Mouse (Mus musculus): Measurements from ENCODE around the gene S100a16.

Gene S100a16

GRCm38 (mm10) chr3:90525421-90525820 lies 11.6 kb upstream of the S100a16 start:
- DNase-seq (ENCODE audit: low spot score): no peak

- no peak for DNase-seq (ENCODE audit: low spot score)
These were observed 11.0 kb upstream of the S100a16 start for GRCm38 (mm10) chr3:90526076-90526475.

DNA sequence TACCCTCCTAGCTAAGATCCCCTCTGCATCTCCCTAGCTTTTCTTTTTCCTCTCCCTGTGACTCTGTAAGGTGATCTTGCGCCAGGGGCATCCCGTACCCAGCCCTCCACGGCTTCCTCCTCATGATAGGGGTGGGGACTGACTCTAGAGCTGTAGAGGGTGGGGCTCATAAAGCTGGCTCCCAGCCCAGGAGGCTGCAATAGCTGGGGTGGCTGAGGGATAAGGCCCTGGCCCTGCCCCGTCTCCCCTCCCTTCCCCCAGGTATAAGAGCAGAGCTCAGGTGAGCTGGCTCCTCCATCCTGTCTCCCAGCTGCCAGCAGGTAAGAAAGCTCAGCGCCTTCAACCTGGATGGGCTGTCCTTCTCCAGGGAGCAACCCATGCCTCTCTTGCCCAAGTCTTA lies 10.5 kb upstream of the S100a16 start, which contains the start of gene S100a14:
Gene S100a14, plus strand, starts transcription at position 277 of the 400 bp plus-strand sequence.
- no peak for DNase-seq (ENCODE audit: low spot score)

GRCm38 (mm10) chr3:90527291-90527873 lies 9.7 kb upstream of the S100a16 start:
- DNase-seq (ENCODE audit: low spot score): no peak

DNA sequence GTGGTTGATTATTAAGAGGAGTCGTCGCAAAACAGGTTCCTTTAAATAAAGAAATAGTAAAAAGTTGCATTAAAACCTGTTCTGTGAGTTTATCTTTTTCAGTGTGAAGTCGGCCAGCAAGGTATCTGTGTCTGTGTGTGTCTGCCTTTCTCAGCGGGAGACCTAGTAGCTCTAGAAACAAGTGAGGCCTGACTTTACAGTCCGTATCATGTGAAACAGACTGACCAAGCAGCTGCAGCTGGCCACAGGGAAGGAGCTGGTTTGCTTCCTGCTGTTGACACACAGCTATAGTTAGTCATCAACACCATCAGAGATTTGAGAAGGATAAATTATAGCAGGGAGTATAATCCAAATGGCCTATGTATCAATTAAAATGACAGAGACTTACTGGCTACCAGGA lies 5.3 kb upstream of the S100a16 start:
- no peak for DNase-seq (ENCODE audit: low spot score)

GRCm38 (mm10) chr3:90535446-90535845 lies 1.6 kb upstream of the S100a16 start:
- no peak for DNase-seq (ENCODE audit: low spot score)

DNA sequence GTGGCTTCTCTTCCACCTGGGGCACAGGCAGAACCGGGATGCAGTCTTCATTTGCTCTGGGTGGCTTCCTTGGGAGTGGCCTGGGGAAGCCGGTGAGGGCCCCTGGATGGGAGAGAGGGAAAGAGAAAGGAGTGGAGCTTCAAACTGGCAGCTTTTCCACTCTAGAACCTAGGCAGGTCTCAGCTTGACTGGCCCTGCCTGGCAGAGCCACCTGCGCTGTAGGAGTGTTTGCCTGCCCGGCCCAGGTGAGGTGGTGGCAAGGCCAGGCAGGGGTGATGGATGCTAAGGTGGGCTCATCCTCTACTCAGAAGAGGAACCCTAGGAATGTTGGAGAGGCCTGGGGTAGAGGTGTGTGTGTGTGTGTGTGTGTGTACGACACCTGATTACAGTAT lies 847 bp downstream of the S100a16 start:
- DNase-seq (ENCODE audit: low spot score): no peak

- DNase-seq (ENCODE audit: low spot score): no peak
These were observed 3.9 kb downstream of the S100a16 start for GRCm38 (mm10) chr3:90540904-90541303.

- no peak for DNase-seq (ENCODE audit: low spot score)
These were observed 12.8 kb downstream of the S100a16 start for GRCm38 (mm10) chr3:90549676-90550420.

DNA sequence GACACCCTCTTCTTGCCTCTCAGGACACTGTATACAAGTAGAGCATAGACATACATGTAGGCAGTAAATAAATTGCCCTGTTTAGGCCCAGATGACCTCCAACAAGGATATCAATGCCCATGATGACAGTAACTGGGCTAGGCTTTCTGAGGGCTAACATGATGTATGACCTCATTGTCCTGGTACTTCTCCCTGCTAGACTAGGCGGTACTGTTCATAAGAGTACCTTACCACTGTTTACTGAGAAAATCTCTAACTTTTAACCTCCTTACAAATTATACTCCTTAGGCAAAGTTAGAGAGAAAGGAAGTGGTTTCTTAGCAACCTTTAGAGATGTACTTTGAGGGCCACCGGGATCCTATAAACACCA lies 13.4 kb downstream of the S100a16 start:
- DNase-seq (ENCODE audit: low spot score): no peak

- DNase-seq (ENCODE audit: low spot score): no peak
These were observed 15.2 kb downstream of the S100a16 start for GRCm38 (mm10) chr3:90552231-90552630.

DNA sequence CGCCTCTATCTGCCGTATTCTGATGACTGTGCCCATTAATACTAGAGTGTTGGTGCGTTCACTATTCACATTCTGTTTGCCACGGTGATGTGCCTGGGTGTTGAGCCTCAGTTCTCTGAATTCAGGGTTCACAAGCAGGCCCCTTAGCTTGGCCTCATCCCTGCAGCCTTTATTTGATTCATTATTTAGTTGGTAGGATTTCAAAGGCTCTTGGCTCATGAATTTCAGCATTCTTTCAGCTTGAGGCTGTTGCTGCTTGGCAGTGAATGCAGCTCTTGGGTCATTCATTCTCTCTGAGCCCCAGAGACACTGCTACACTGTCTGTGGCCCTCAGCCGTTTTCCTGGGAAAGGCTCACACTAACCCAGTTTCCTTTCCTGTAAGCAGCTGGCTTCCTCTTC lies 18.9 kb downstream of the S100a16 start:
- DNase-seq (ENCODE audit: low spot score): no peak

GRCm38 (mm10) chr3:90560008-90560628 lies 23.1 kb downstream of the S100a16 start, which contains the start of gene S100a3:
TSS of gene S100a3 (plus strand) at chr3:90560578.
- DNase-seq (ENCODE audit: low spot score): no peak

DNA sequence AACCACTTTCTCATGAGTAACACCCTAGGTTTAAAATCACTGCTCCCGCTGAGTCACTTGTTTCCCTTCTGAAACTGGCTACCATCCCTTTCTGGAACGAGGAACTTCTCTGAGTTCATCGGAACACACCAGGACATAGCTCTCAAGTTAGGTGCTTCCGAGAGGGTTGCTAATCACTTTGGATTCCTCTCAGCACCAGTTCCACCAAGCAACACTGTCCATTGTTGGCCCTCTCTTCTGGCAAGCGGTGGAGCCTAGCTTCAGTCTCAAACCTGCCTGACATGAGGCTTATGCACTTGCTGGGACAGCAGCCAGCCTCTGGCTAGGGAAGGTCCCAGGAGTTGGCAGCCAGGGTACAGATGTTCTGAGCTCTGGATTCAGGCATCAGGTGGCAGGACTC lies 37.6 kb downstream of the S100a16 start:
- DNase-seq (ENCODE audit: low spot score): no peak

- no peak for DNase-seq (ENCODE audit: low spot score)
These were observed 38.3 kb downstream of the S100a16 start for GRCm38 (mm10) chr3:90575320-90575719.

GRCm38 (mm10) chr3:90576351-90577001 lies 39.4 kb downstream of the S100a16 start:
- DNase-seq (ENCODE audit: low spot score): no peak

DNA sequence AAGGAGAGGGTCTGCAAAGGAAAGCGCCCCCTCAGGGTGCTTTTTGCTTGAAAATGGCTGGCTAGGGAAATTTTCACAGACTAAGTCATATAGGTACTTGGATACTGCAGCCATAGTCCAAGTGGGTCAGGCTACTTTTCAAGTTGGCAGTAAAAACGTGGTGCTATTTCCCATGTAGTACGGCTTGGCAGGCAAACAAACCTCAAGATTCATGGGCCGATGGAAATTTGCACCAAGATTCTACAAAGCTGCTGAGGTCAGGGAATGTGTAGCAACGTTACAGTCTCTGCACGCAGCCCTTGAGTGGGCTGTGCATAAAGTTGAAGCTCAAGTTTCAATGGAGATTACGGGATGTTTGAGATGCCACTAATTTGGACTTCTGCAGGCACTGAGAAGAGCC lies 42.4 kb downstream of the S100a16 start:
- DNase-seq (ENCODE audit: low spot score): no peak

- DNase-seq (ENCODE audit: low spot score): no peak
These were observed 44.1 kb downstream of the S100a16 start for GRCm38 (mm10) chr3:90581141-90581540.

DNA sequence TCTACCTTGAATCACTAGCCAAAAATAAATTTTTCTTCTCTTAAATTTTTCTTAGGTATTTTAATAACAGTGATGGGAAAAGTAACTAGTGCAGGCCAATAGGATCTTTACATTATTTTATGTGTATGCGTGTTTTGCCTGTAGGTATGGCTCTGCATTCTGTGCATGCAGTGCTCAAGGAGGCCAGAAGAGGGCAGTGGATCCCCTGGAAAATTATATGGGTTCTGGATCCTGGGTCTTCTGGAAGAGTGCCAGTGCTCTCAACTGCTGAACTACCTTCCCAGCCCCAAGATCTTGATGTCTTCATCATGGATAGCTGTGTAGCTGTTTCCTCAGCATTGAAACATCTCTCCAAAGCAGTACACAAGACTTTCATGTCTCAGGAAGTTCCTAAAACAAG lies 45.1 kb downstream of the S100a16 start:
- no peak for DNase-seq (ENCODE audit: low spot score)

DNA sequence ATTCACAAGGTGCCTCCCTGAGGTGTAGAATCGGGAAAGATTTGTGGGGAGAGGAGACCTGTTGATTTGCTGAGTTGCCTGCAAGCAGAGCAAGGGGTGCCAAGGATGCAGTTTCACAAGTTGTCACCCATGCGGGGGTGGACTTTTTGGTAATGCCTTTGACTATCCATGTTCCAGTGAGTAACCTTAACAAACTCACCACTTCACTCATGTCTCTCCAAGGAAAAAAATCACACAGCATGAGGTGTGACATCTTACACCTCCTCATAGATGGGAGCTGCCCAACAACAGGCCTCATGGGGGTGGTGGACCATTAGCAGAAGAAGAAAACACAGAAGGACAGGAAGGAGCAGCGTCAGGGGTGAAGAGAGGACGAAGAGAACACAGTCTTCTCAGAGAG lies 45.5 kb downstream of the S100a16 start:
- DNase-seq (ENCODE audit: low spot score): no peak

- no peak for DNase-seq (ENCODE audit: low spot score)
These were observed 46.8 kb downstream of the S100a16 start for GRCm38 (mm10) chr3:90583893-90584292.

DNA sequence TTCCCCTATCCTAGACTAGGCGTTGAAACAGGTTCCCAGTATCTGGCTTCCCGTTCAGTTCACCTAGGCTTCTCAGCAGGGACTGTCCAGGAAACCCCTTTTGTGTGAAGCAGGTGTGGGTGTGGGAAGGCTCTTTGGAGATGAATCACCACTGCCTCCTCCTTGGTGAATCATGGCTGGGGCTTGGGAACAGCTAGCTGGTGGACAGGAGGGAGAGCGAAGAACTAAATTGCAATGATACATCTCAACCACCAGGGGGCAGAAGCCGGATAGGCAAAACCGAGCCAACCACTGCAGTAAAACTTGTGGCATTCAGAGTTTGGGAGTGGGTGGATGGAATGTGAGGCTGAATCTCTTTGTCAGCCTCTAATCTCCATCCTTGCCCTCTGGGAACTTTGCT lies 48.5 kb downstream of the S100a16 start:
- peak; percentile 36 for DNase-seq (ENCODE audit: low spot score)

Data from spleen, adult 12 weeks (tissue).